Mouse (Mus musculus): ENCODE results near the gene Adipor1. TPM values are rescaled to one million over a fixed set of nuclear protein-coding genes. Genes with fewer than 3 reads are reported as not detected.

Gene Adipor1
- polyA plus RNA-seq, 1 experiment from 2014 or later, result 84.4 TPM

DNA sequence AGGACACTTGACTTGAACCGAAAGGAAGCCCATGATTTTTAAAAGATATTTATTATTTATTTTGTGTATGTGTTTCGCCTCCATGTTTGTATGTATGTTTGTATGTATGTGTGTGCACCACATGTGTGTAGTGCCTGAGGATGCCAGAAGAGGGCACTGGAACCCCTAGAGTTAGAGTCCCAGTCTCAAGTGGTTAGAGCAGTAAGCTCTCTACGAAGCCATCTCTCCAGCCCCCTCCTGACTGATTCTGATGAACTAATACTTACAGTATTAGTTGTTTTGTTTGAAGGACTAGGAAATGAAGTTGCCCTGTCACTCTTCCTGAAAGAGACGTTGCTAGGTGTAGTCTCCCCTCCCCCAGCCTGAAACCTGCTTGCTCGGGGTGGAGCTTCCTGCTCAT, 15.4 kb upstream of the Adipor1 start:
- peak; percentile 44; the same call in 1 of the 2 replicates for TF ChIP-seq CTCF (IDR thresholded peaks at IDR 0.05; ENCODE audit: low read depth)
- no peak for TF ChIP-seq EP300 (optimal IDR thresholded peaks at IDR 0.05)
- no peaks in the 10 kb centered on the region for H3K9me3 ChIP-seq (ENCODE audit: control insufficient read depth, low read length)
- no peak overlapping the region for H3K4me2 ChIP-seq (replicated peaks; ENCODE audit: low read depth)
- no peaks in the 10 kb centered on the region for H3K27me3 ChIP-seq (ENCODE audit: control insufficient read depth, insufficient read depth, low read length)
- H3K36me3 ChIP-seq (ENCODE audit: control insufficient read depth, insufficient read depth, low read length), result no peaks in the 10 kb centered on the region
- no peaks in the 10 kb centered on the region for H3K4me1 ChIP-seq (replicated peaks; ENCODE audit: control insufficient read depth, insufficient read depth)
- H3K9ac ChIP-seq (ENCODE audit: low read length), result no peak overlapping the region
- no peak overlapping the region for H3K4me3 ChIP-seq (ENCODE audit: low read depth, low read length)
- DNase-seq (ENCODE audit: low spot score), result peak; percentile 25
- WGBS, result 70% methylated on average over 5 of the region's 5 CpGs
- no peak overlapping the region for H3K27ac ChIP-seq (replicated peaks)
- ATAC-seq (ENCODE audit: low FRiP score, low TSS enrichment), result 0 out of 2 replicates have a peak, but pooled peaks have one; percentile 45

DNA sequence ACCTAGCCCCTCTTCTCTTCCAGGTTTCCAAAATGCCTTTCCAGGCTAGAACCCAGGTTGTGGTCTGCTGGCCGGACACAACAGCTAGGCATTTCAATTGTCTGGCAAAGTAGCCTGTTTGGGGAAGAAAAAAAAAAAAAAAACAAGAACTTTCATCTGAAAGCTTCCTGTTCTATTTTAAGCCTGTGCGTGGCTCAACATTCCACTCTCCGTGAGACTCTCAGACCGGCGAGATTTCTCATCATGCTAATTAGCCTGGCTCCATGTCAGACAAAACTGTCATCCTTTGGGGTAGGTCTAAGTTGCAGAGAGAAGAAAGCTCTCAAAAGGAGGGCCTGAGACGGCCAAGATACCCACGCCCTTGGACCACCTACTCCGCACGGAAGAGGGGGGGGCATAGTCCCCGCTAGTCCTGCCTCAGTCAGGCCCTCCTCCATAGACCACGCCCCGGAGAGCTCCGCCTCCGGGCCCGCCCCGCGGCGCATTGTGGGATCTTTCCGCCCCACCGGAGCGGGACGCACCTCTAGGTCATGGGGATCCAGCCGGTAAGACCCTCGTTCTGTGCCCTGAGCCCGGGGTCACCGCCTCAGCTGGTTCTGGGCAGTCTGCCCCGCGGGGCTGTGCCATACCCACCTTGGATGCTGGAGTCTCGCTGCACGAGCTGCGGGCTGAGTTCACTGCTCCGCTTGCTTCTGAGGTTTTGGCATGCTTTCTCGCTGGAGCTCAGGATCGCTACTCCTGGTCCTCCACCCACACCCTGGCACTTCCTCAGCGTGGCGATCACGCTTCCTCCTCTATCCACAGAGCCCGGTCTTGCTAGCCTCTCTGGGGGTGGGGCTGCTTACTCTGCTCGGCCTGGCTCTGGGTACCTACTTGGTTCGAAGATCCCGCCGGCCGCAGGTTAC, 9.4 kb upstream of the Adipor1 start, which contains the start of gene Cyb5r1:
Gene Cyb5r1 (plus strand): TSS at position 51 of the 905 bp plus-strand sequence.
- peak within 1 kb of the TSS; percentile 75 for H3K9ac ChIP-seq (ENCODE audit: low read length)

DNA sequence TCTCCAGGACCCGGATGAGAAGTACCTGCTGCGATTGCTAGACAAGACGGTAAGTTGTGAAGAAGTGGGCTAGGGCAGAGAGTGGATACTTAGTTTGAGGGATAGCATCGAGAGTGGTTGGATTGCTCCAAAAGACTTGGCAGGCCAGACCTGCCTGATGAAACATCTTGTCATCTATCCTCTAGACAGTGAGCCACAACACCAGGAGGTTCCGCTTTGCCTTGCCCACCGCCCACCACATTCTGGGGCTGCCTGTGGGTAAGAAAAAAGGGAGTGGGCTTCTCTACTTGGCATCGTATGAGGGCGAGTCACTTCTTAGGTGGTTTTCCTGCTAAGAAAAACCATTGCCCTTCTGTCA, 8.8 kb upstream of the Adipor1 start:
- no peaks in the 10 kb centered on the region for H3K9me3 ChIP-seq (ENCODE audit: control insufficient read depth, low read length)
- peak overlapping the region; percentile 92 for H3K4me2 ChIP-seq (replicated peaks; ENCODE audit: low read depth)
- H3K36me3 ChIP-seq (ENCODE audit: control insufficient read depth, insufficient read depth, low read length), result 0 out of 2 replicates have a peak, but pooled peaks cover 12% of the 10 kb centered on the region
- DNase-seq (ENCODE audit: low spot score) (no peak), ATAC-seq (ENCODE audit: low FRiP score, low TSS enrichment) (peak; percentile 55)
- H3K27me3 ChIP-seq (ENCODE audit: control insufficient read depth, insufficient read depth, low read length), result no peaks in the 10 kb centered on the region
- H3K4me1 ChIP-seq (replicated peaks; ENCODE audit: control insufficient read depth, insufficient read depth), result no peaks in the 10 kb centered on the region
- H3K27ac ChIP-seq (replicated peaks), result peak overlapping the region; percentile 83
- 22% methylated on average over 8 of the region's 8 CpGs for WGBS
- peak overlapping the region; percentile 75 for H3K4me3 ChIP-seq (ENCODE audit: low read depth, low read length)
- TF ChIP-seq EP300 (optimal IDR thresholded peaks at IDR 0.05) (no peak), CTCF (IDR thresholded peaks at IDR 0.05; ENCODE audit: low read depth) (no peak)
- H3K9ac ChIP-seq (ENCODE audit: low read length), result peak overlapping the region; percentile 75

More for the DNA sequence above, 9.4 kb upstream of the Adipor1 start, which contains the start of gene Cyb5r1:
- Histone ChIP-seq H3K27ac (replicated peaks) (peak within 1 kb of the TSS; percentile 83), H3K4me1 (replicated peaks; ENCODE audit: control insufficient read depth, insufficient read depth) (no peaks in the 10 kb centered on the region), H3K36me3 (ENCODE audit: control insufficient read depth, insufficient read depth, low read length) (0 out of 2 replicates have a peak, but pooled peaks cover 10% of the 10 kb centered on the region), H3K4me2 (replicated peaks; ENCODE audit: low read depth) (peak within 1 kb of the TSS; percentile 92), H3K27me3 (ENCODE audit: control insufficient read depth, insufficient read depth, low read length) (no peaks in the 10 kb centered on the region), H3K4me3 (ENCODE audit: low read depth, low read length) (peak within 1 kb of the TSS; percentile 75), H3K9me3 (ENCODE audit: control insufficient read depth, low read length) (no peaks in the 10 kb centered on the region)
- ATAC-seq (ENCODE audit: low FRiP score, low TSS enrichment) (peak; percentile 94), DNase-seq (ENCODE audit: low spot score) (peak; percentile 87)
- TF ChIP-seq CTCF (IDR thresholded peaks at IDR 0.05; ENCODE audit: low read depth), result 0 out of 2 replicates have a peak, but pooled peaks have one; percentile 1
- TF ChIP-seq EP300 (optimal IDR thresholded peaks at IDR 0.05), result no peak
- under 1% methylated on average over 42 of the region's 43 CpGs for WGBS

DNA sequence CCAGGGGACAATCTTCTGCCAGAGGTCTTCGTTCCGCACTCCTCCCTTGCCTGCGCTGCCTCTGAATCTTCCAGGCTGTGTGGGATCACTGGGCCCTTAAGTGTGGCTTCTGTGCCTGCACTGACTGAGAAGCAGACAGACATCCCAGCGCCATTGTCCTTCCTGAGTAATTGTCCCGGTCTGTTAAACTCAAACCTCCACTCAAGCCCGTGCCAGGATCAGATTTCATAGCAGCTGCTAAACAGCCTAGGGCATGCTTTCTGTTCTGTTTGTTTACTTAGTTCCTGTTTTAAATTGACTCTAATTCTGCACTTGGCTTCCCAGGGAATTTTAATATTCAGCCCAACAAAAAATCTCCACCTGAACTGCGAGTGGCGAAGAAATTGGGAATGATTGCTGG, 7.1 kb upstream of the Adipor1 start:
- H3K4me3 ChIP-seq (ENCODE audit: low read depth, low read length), result no peak overlapping the region
- no peak overlapping the region for H3K27ac ChIP-seq (replicated peaks)
- no peak for ATAC-seq (ENCODE audit: low FRiP score, low TSS enrichment)
- no peaks in the 10 kb centered on the region for H3K27me3 ChIP-seq (ENCODE audit: control insufficient read depth, insufficient read depth, low read length)
- H3K4me2 ChIP-seq (replicated peaks; ENCODE audit: low read depth), result no peak overlapping the region
- 80% methylated on average over 8 of the region's 8 CpGs for WGBS
- H3K9me3 ChIP-seq (ENCODE audit: control insufficient read depth, low read length), result no peaks in the 10 kb centered on the region
- 0 out of 2 replicates have a peak, but pooled peaks cover 12% of the 10 kb centered on the region for H3K36me3 ChIP-seq (ENCODE audit: control insufficient read depth, insufficient read depth, low read length)
- TF ChIP-seq EP300 (optimal IDR thresholded peaks at IDR 0.05) (no peak), CTCF (IDR thresholded peaks at IDR 0.05; ENCODE audit: low read depth) (no peak)
- H3K4me1 ChIP-seq (replicated peaks; ENCODE audit: control insufficient read depth, insufficient read depth), result no peaks in the 10 kb centered on the region
- H3K9ac ChIP-seq (ENCODE audit: low read length), result no peak overlapping the region
- DNase-seq (ENCODE audit: low spot score), result no peak

DNA sequence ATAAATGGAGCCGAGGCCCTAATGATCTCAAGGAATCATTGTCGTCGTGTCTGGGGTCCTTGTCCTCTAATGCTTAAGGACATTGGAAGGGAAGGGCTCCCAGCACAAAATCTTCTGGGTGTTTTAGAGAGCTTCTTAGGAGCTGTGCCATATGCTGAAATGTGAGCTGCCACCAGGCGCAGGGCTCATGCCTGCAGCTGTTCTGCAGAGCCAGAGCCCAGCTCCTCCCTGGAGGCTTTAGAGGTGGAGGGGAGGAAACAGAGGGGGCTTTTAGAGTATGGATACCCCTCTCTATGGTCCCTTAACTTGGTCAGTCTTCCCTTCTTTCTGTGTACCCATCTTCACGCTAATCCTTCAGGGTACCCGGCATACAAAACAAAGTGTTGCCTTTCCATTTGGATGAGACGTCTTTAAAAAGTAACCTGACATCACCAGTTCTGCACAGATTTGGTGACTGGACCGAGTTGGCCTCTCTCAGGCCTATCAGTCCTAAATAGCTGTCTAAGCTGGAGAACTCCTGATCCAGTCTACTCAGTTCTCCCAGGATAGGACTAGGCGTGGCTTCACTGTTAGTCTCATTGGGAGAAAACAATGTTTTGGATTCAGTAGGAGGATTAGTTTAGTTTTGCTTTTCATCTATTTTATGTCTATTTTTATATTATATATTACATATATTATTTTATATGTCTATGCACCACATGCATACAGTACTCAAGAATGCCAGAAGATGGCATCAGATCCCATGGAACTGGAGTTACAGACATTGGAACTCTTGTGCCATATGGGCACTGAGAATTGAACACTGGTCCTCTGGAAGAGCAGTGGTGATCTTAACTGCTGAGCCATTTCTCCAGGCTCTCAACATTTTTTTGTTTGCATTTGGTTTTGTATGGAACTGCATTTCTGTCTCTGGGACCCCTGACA, 3.2 kb upstream of the Adipor1 start:
- no peak for DNase-seq (ENCODE audit: low spot score)
- TF ChIP-seq EP300 (optimal IDR thresholded peaks at IDR 0.05) (no peak), CTCF (IDR thresholded peaks at IDR 0.05; ENCODE audit: low read depth) (peak; percentile 44)

More for the DNA sequence above, 3.2 kb upstream of the Adipor1 start:
- Histone ChIP-seq H3K4me3 (ENCODE audit: low read depth, low read length) (no peak overlapping the region), H3K9me3 (ENCODE audit: control insufficient read depth, low read length) (no peaks in the 10 kb centered on the region), H3K4me2 (replicated peaks; ENCODE audit: low read depth) (no peak overlapping the region), H3K27ac (replicated peaks) (no peak overlapping the region), H3K27me3 (ENCODE audit: control insufficient read depth, insufficient read depth, low read length) (no peaks in the 10 kb centered on the region), H3K4me1 (replicated peaks; ENCODE audit: control insufficient read depth, insufficient read depth) (peaks cover 5% of the 10 kb centered on the region), H3K36me3 (ENCODE audit: control insufficient read depth, insufficient read depth, low read length) (0 out of 2 replicates have a peak, but pooled peaks cover 12% of the 10 kb centered on the region), H3K9ac (ENCODE audit: low read length) (no peak overlapping the region)
- 87% methylated on average over 9 of the region's 9 CpGs for WGBS
- no peak for ATAC-seq (ENCODE audit: low FRiP score, low TSS enrichment)
